Mouse (Mus musculus) limb, embryonic 15.5 days (tissue): ENCODE measurements at regions not wholly inside any gene's neighbourhood (a gene's known extent, or its start where the extent isn't known, plus 50 kb on each side); places are given as distances from the start of the nearest gene placed in this dataset.

Experiments
- ATAC-seq: fragments of 200-750 bp; cut with Nextera tagmentation; 2 replicates; pipeline ENCODE4 v1.8.0; 2017; ENCODE audit warnings: low read depth, moderate TSS enrichment; ENCODE audit not compliant: insufficient number of reproducible peaks, low FRiP score, low TSS enrichment
- H3K27ac ChIP-seq: fragments of 300-500 bp; sonication (generic); 2 replicates; pipeline ENCODE4 v1.5.1; 2015; ENCODE audit warnings: moderate library complexity, mild to moderate bottlenecking, inconsistent platforms
- H3K27me3 ChIP-seq: fragments of 300-500 bp; sonication (generic); 2 replicates; pipeline ENCODE4 v1.6.1; 2015; ENCODE audit warnings: inconsistent platforms
- H3K36me3 ChIP-seq: fragments of 300-500 bp; sonication (generic); 2 replicates; pipeline ENCODE4 v1.6.1; 2015; ENCODE audit warnings: inconsistent platforms
- H3K4me1 ChIP-seq: fragments of 300-500 bp; sonication (generic); 2 replicates; pipeline ENCODE4 v1.6.1; 2015; ENCODE audit warnings: inconsistent platforms
- H3K4me2 ChIP-seq: fragments of 300-500 bp; sonication (generic); 2 replicates; pipeline ENCODE4 v1.6.1; 2015; ENCODE audit warnings: mild to moderate bottlenecking, inconsistent platforms
- H3K4me3 ChIP-seq: fragments of 300-500 bp; sonication (generic); 2 replicates; pipeline ENCODE4 v1.5.1; 2015; ENCODE audit warnings: mild to moderate bottlenecking, inconsistent platforms
- H3K9ac ChIP-seq: fragments of 300-500 bp; sonication (generic); 2 replicates; pipeline ENCODE4 v1.6.1; 2015; ENCODE audit warnings: inconsistent platforms
- H3K9me3 ChIP-seq: fragments of 300-500 bp; sonication (generic); 2 replicates; pipeline ENCODE4 v1.6.1; 2016; ENCODE audit warnings: inconsistent platforms
- WGBS: fragments of 180-500 bp; shearing (Covaris S2); methylation state at CpG from one replicate; pipeline ENCODE4 v1.1.7; 2015; 5-methylcytosine and 5-hydroxymethylcytosine counted together

GRCm38 (mm10) chr4:152959627-152960230 lies 482.1 kb upstream of the Kcnab2 start:
- 53% methylated on average over 12 of the region's 12 CpGs for WGBS
- Histone ChIP-seq H3K4me1 (no peaks in the 10 kb centered on the region), H3K27me3 (no peaks in the 10 kb centered on the region), H3K4me2 (no peak overlapping the region), H3K36me3 (no peaks in the 10 kb centered on the region), H3K9ac (no peak overlapping the region), H3K4me3 (no peak overlapping the region), H3K9me3 (no peaks in the 10 kb centered on the region), H3K27ac (no peak overlapping the region)
- ATAC-seq: no peak

GRCm38 (mm10) chr4:152953237-152953974 lies 475.7 kb upstream of the Kcnab2 start:
- no peaks in the 10 kb centered on the region for H3K9me3 ChIP-seq
- no peak overlapping the region for H3K4me2 ChIP-seq
- no peak overlapping the region for H3K27ac ChIP-seq
- H3K4me1 ChIP-seq: peaks cover 9% of the 10 kb centered on the region; the same call in 1 of the 2 replicates
- H3K4me3 ChIP-seq: no peak overlapping the region
- H3K36me3 ChIP-seq: no peaks in the 10 kb centered on the region
- H3K27me3 ChIP-seq: no peaks in the 10 kb centered on the region
- 32% methylated on average over 15 of the region's 15 CpGs for WGBS
- ATAC-seq: no peak
- H3K9ac ChIP-seq: no peak overlapping the region

- H3K4me3 ChIP-seq: no peak overlapping the region
- no peaks in the 10 kb centered on the region for H3K27me3 ChIP-seq
- H3K9me3 ChIP-seq: no peaks in the 10 kb centered on the region
- H3K27ac ChIP-seq: no peak overlapping the region
- H3K36me3 ChIP-seq: no peaks in the 10 kb centered on the region
- H3K9ac ChIP-seq: no peak overlapping the region
- peaks cover 7% of the 10 kb centered on the region; the same call in 1 of the 2 replicates for H3K4me1 ChIP-seq
- ATAC-seq: no peak
- 64% methylated on average over 7 of the region's 7 CpGs for WGBS
- H3K4me2 ChIP-seq: no peak overlapping the region
These were observed 471.3 kb upstream of the Kcnab2 start for GRCm38 (mm10) chr4:152948956-152949355.

- H3K36me3 ChIP-seq: no peaks in the 10 kb centered on the region
- H3K4me1 ChIP-seq: no peaks in the 10 kb centered on the region
- H3K27ac ChIP-seq: no peak overlapping the region
- H3K4me2 ChIP-seq: no peak overlapping the region
- 83% methylated on average over 8 of the region's 8 CpGs for WGBS
- no peaks in the 10 kb centered on the region for H3K27me3 ChIP-seq
- no peak overlapping the region for H3K4me3 ChIP-seq
- no peaks in the 10 kb centered on the region for H3K9me3 ChIP-seq
- H3K9ac ChIP-seq: no peak overlapping the region
- ATAC-seq: no peak
These were observed 463.5 kb upstream of the Kcnab2 start for GRCm38 (mm10) chr4:152941159-152941558.

- ATAC-seq: no peak
- 51% methylated on average over 2 of the region's 2 CpGs for WGBS
- H3K27ac ChIP-seq: no peak overlapping the region
- H3K9me3 ChIP-seq: no peaks in the 10 kb centered on the region
- no peaks in the 10 kb centered on the region for H3K36me3 ChIP-seq
- H3K4me3 ChIP-seq: no peak overlapping the region
- no peaks in the 10 kb centered on the region for H3K27me3 ChIP-seq
- H3K9ac ChIP-seq: no peak overlapping the region
- H3K4me2 ChIP-seq: no peak overlapping the region
- H3K4me1 ChIP-seq: no peaks in the 10 kb centered on the region
These were observed 458.9 kb upstream of the Kcnab2 start for GRCm38 (mm10) chr4:152936614-152937013.

- H3K27me3 ChIP-seq: no peaks in the 10 kb centered on the region
- no peak overlapping the region for H3K9ac ChIP-seq
- no peak overlapping the region for H3K4me3 ChIP-seq
- no peak for ATAC-seq
- H3K4me2 ChIP-seq: no peak overlapping the region
- H3K9me3 ChIP-seq: no peaks in the 10 kb centered on the region
- WGBS: 96% methylated on average over 3 of the region's 3 CpGs
- no peaks in the 10 kb centered on the region for H3K36me3 ChIP-seq
- no peaks in the 10 kb centered on the region for H3K4me1 ChIP-seq
- H3K27ac ChIP-seq: no peak overlapping the region
These were observed 457.8 kb upstream of the Kcnab2 start for GRCm38 (mm10) chr4:152935484-152935883.

- Histone ChIP-seq H3K27ac (no peak overlapping the region), H3K4me1 (no peaks in the 10 kb centered on the region), H3K9ac (no peak overlapping the region), H3K4me2 (no peak overlapping the region), H3K36me3 (no peaks in the 10 kb centered on the region), H3K27me3 (peaks cover 5% of the 10 kb centered on the region; the same call in 1 of the 2 replicates), H3K9me3 (no peaks in the 10 kb centered on the region), H3K4me3 (no peak overlapping the region)
- WGBS: 53% methylated on average over 5 of the region's 5 CpGs
- ATAC-seq: no peak
These were observed 450.8 kb upstream of the Kcnab2 start for GRCm38 (mm10) chr4:152928422-152928985.

- Histone ChIP-seq H3K27me3 (no peaks in the 10 kb centered on the region), H3K9ac (no peak overlapping the region), H3K4me1 (no peaks in the 10 kb centered on the region), H3K27ac (no peak overlapping the region), H3K36me3 (no peaks in the 10 kb centered on the region), H3K4me3 (no peak overlapping the region), H3K4me2 (no peak overlapping the region), H3K9me3 (no peaks in the 10 kb centered on the region)
- 64% methylated on average over 3 of the region's 3 CpGs for WGBS
- ATAC-seq: no peak
These were observed 442.6 kb upstream of the Kcnab2 start for GRCm38 (mm10) chr4:152920261-152920660.

- Histone ChIP-seq H3K27me3 (no peaks in the 10 kb centered on the region), H3K4me1 (no peaks in the 10 kb centered on the region), H3K4me3 (no peak overlapping the region), H3K27ac (no peak overlapping the region), H3K9me3 (no peaks in the 10 kb centered on the region), H3K9ac (no peak overlapping the region), H3K36me3 (no peaks in the 10 kb centered on the region), H3K4me2 (no peak overlapping the region)
- WGBS: 62% methylated on average over 1 of the region's 1 CpGs
- no peak for ATAC-seq
These were observed 442.2 kb upstream of the Kcnab2 start for GRCm38 (mm10) chr4:152919851-152920250.

- no peak for ATAC-seq
- WGBS: 24% methylated on average over 7 of the region's 7 CpGs
These were observed 438.9 kb upstream of the Kcnab2 start for GRCm38 (mm10) chr4:152916576-152916975.

GRCm38 (mm10) chr4:152913497-152913896 lies 435.8 kb upstream of the Kcnab2 start:
- ATAC-seq: no peak
- no peak overlapping the region for H3K4me2 ChIP-seq
- H3K9ac ChIP-seq: no peak overlapping the region
- H3K9me3 ChIP-seq: no peaks in the 10 kb centered on the region
- H3K27ac ChIP-seq: no peak overlapping the region
- H3K4me3 ChIP-seq: no peak overlapping the region
- H3K27me3 ChIP-seq: no peaks in the 10 kb centered on the region
- H3K36me3 ChIP-seq: no peaks in the 10 kb centered on the region
- 35% methylated on average over 10 of the region's 10 CpGs for WGBS
- no peaks in the 10 kb centered on the region for H3K4me1 ChIP-seq

More at GRCm38 (mm10) chr4:152916576-152916975, 438.9 kb upstream of the Kcnab2 start:
- no peak overlapping the region for H3K9ac ChIP-seq
- no peaks in the 10 kb centered on the region for H3K36me3 ChIP-seq
- H3K4me3 ChIP-seq: no peak overlapping the region
- no peak overlapping the region for H3K4me2 ChIP-seq
- H3K9me3 ChIP-seq: no peaks in the 10 kb centered on the region
- H3K27ac ChIP-seq: no peak overlapping the region
- no peaks in the 10 kb centered on the region for H3K27me3 ChIP-seq
- H3K4me1 ChIP-seq: no peaks in the 10 kb centered on the region

GRCm38 (mm10) chr4:152912846-152913245 lies 435.2 kb upstream of the Kcnab2 start:
- Histone ChIP-seq H3K9me3 (no peaks in the 10 kb centered on the region), H3K4me1 (no peaks in the 10 kb centered on the region), H3K4me2 (no peak overlapping the region), H3K9ac (no peak overlapping the region), H3K36me3 (no peaks in the 10 kb centered on the region), H3K4me3 (no peak overlapping the region), H3K27me3 (no peaks in the 10 kb centered on the region), H3K27ac (no peak overlapping the region)
- no peak for ATAC-seq
- WGBS: 87% methylated on average over 10 of the region's 10 CpGs
